Mouse (Mus musculus) embryonic stem cell, embryonic (primary cell): ENCODE results near the gene Pus7.

Experiments
- CTCF ChIA-PET, 4 experiments: fragments of 300-600 bp in 2 of 4; fragments of 350-600 bp in 2 of 4; sonication (Branson Sonifier 250); formaldehyde crosslinking; loops; one replicate each; lab custom pipeline; 2022; ENCODE audit warnings: inconsistent platforms in 2 of 4; lab: Charles Lee
- POLR2A ChIA-PET, 4 experiments: fragments of 300-600 bp in 2 of 4; fragments of 350-600 bp in 2 of 4; sonication (Branson Sonifier 250); formaldehyde crosslinking; loops; one replicate each; lab custom pipeline; 2022; ENCODE audit warnings: antibody characterized with exemption in 4 of 4, inconsistent platforms in 1 of 4; lab: Charles Lee

The Pus7 gene

GRCm38 (mm10) chr5:23782931-23783877 lies at the start of gene Pus7:
Pus7 (minus strand) TSS chr5:23783711.
- ChIA-PET POLR2A (interaction anchor here in 1 of 4 experiments (1.1 to 2.7 kb wide), 3 partner anchors 9 to 365 kb away, joined by 3 to 20 read pairs (median 7); no protein-coding TSS in a partner anchor), CTCF (no interaction called here)

- ChIA-PET CTCF (interaction anchor here in 2 of 4 experiments (0.7 to 0.9 kb wide), 2 partner anchors 44 to 1283 kb away, joined by 3 read pairs; partner anchors contain the start of gene Rint1 (in 1 of the 2)), POLR2A (interaction anchor here in 2 of 4 experiments (0.6 to 3.0 kb wide), 7 partner anchors 11 to 51 kb away, joined by 3 to 24 read pairs (median 3); partner anchors contain the start of gene Tomm7 (in 2 of the 2))
These were observed 47.6 kb upstream of the Pus7 start for GRCm38 (mm10) chr5:23830897-23831752.

GRCm38 (mm10) chr5:23826321-23827004 lies 43.0 kb upstream of the Pus7 start:
- ChIA-PET POLR2A (interaction anchor here in 3 of 4 experiments (0.7 to 4.3 kb wide), 13 partner anchors 10 to 1703 kb away, joined by 3 to 35 read pairs (median 4); partner anchors contain the start of genes Tomm7 (in 3 of the 3) and Rint1 (in 1 of the 3)), CTCF (interaction anchor here (0.5 to 1.8 kb wide), 19 partner anchors 8 to 621 kb away, joined by 3 to 17 read pairs (median 5); partner anchors contain the start of genes Tomm7 (in 3 of the 4) and Srpk2 (in 1 of the 4))

- ChIA-PET CTCF (interaction anchor here in 1 of 4 experiments (0.7 kb wide), 1 partner anchor 592 kb away, joined by 4 read pairs; no protein-coding TSS in a partner anchor), POLR2A (interaction anchor here in 1 of 4 experiments (0.9 kb wide), 1 partner anchor 20 kb away, joined by 3 read pairs; the partner anchor contains the start of gene Tomm7)
These were observed 40.7 kb upstream of the Pus7 start for GRCm38 (mm10) chr5:23824171-23824733.

- ChIA-PET POLR2A (interaction anchor here in 1 of 4 experiments (1.2 kb wide), 1 partner anchor 22 kb away, joined by 5 read pairs; the partner anchor contains the start of gene Tomm7), CTCF (interaction anchor here in 1 of 4 experiments (1.0 kb wide), 1 partner anchor 22 kb away, joined by 3 read pairs; the partner anchor contains the start of gene Tomm7)
These were observed 38.8 kb upstream of the Pus7 start for GRCm38 (mm10) chr5:23822306-23822705.

- ChIA-PET POLR2A (interaction anchor here in 1 of 4 experiments (1.4 kb wide), 1 partner anchor 10 kb away, joined by 3 read pairs; no protein-coding TSS in a partner anchor), CTCF (no interaction called here)
These were observed 33.2 kb upstream of the Pus7 start for GRCm38 (mm10) chr5:23816681-23817080.

GRCm38 (mm10) chr5:23814841-23815240 lies 31.3 kb upstream of the Pus7 start:
- ChIA-PET CTCF (no interaction called here), POLR2A (interaction anchor here in 2 of 4 experiments (0.6 to 1.7 kb wide), 4 partner anchors 11 to 351 kb away, joined by 3 to 8 read pairs (median 4); no protein-coding TSS in a partner anchor)

- CTCF ChIA-PET: interaction anchor here in 1 of 4 experiments (0.7 kb wide), 1 partner anchor 376 kb away, joined by 3 read pairs; no protein-coding TSS in a partner anchor
These were observed 9.2 kb upstream of the Pus7 start for GRCm38 (mm10) chr5:23792726-23793125.

GRCm38 (mm10) chr5:23789078-23789612 lies 5.6 kb upstream of the Pus7 start:
- ChIA-PET CTCF (interaction anchor here (0.7 to 1.2 kb wide), 4 partner anchors 9 to 1076 kb away, joined by 3 read pairs; no protein-coding TSS in a partner anchor), POLR2A (interaction anchor here in 3 of 4 experiments (0.6 to 3.2 kb wide), 9 partner anchors 8 to 354 kb away, joined by 3 to 10 read pairs (median 3); no protein-coding TSS in a partner anchor)

More at GRCm38 (mm10) chr5:23792726-23793125, 9.2 kb upstream of the Pus7 start:
- POLR2A ChIA-PET: interaction anchor here in 2 of 4 experiments (1.6 to 1.8 kb wide), 2 partner anchors 50 to 51 kb away, joined by 5 to 6 read pairs; partner anchors contain the start of gene Tomm7 (in 1 of the 2)

GRCm38 (mm10) chr5:23788390-23788830 lies 4.9 kb upstream of the Pus7 start:
- ChIA-PET POLR2A (interaction anchor here in 2 of 4 experiments (1.1 to 1.6 kb wide), 5 partner anchors 9 to 56 kb away, joined by 3 to 8 read pairs (median 4); partner anchors contain the start of gene Tomm7 (in 1 of the 2)), CTCF (interaction anchor here in 3 of 4 experiments (0.7 to 1.2 kb wide), 3 partner anchors 9 to 1077 kb away, joined by 3 read pairs; no protein-coding TSS in a partner anchor)

- ChIA-PET POLR2A (interaction anchor here in 3 of 4 experiments (0.6 to 1.6 kb wide), 14 partner anchors 8 to 230 kb away, joined by 3 to 8 read pairs (median 4); partner anchors contain the start of gene Tomm7 (in 3 of the 3)), CTCF (interaction anchor here (0.5 to 1.2 kb wide), 10 partner anchors 9 to 1754 kb away, joined by 3 to 5 read pairs (median 3); partner anchors contain the start of gene Kmt2e (in 1 of the 4))
These were observed 4.3 kb upstream of the Pus7 start, which contains the start of gene Rint1 for GRCm38 (mm10) chr5:23787536-23788389. Rint1 (plus strand) TSS chr5:23787711.

GRCm38 (mm10) chr5:23782051-23782810 lies 1.3 kb downstream of the Pus7 start:
- CTCF ChIA-PET: interaction anchor here in 1 of 4 experiments (0.6 to 0.7 kb wide), 3 partner anchors 13 to 763 kb away, joined by 3 to 4 read pairs (median 4); no protein-coding TSS in a partner anchor

GRCm38 (mm10) chr5:23781172-23781571 lies 2.3 kb downstream of the Pus7 start:
- POLR2A ChIA-PET: interaction anchor here in 2 of 4 experiments (0.8 to 2.6 kb wide), 3 partner anchors 8 to 36 kb away, joined by 3 to 7 read pairs (median 4); no protein-coding TSS in a partner anchor
- CTCF ChIA-PET: interaction anchor here in 2 of 4 experiments (0.7 to 1.2 kb wide), 4 partner anchors 25 to 223 kb away, joined by 3 to 4 read pairs (median 4); no protein-coding TSS in a partner anchor

More at GRCm38 (mm10) chr5:23782051-23782810, 1.3 kb downstream of the Pus7 start:
- POLR2A ChIA-PET: interaction anchor here in 1 of 4 experiments (1.1 to 2.7 kb wide), 3 partner anchors 8 to 37 kb away, joined by 3 to 20 read pairs (median 7); no protein-coding TSS in a partner anchor
